Mouse (Mus musculus) adrenal gland, postnatal 25 days (tissue): ENCODE measurements around the gene Pla2g4a. TPM values are rescaled to one million over a fixed set of nuclear protein-coding genes. Genes with fewer than 3 reads are reported as not detected.
A peak's percentile ranks its signal among the peaks of the same experiment; 100 is the strongest.
"Not testable (repeated sequence)": the region's sequence is repeated elsewhere in the genome, so short reads cannot be mapped to it uniquely, and the experiment has no call there.

Source experiments
- DNase-seq: peaks from one replicate; pipeline ENCODE4 v3.0.0; 2021; ENCODE audit warnings: mixed read lengths
- total RNA-seq: library from RNA; stranded (reverse); gene quantifications from 2 replicates; pipeline ENCODE4 v1.2.3, GENCODE M21; 2021

Gene Pla2g4a
- total RNA-seq, 1 experiment from 2014 or later, result 2.9 TPM

DNA sequence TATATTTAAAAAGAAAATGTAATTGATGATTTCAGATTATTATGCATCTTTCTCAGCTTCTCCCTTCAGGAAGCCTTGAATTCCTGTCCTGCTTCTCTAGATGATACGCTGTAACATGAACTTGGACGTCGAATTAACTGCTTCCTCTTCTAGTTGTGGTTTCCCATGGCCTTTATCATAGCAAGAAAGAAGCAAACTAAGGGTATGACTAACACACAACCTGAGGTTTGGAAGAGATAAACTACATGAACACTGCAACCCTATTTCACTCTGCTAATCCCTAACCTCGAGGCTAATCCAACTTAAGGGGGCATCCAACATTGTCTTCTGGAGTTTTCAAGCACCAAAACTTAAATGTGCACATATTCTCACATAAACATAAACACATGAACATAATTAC lies 23.3 kb downstream of the Pla2g4a start:
- DNase-seq, result no peak

DNA sequence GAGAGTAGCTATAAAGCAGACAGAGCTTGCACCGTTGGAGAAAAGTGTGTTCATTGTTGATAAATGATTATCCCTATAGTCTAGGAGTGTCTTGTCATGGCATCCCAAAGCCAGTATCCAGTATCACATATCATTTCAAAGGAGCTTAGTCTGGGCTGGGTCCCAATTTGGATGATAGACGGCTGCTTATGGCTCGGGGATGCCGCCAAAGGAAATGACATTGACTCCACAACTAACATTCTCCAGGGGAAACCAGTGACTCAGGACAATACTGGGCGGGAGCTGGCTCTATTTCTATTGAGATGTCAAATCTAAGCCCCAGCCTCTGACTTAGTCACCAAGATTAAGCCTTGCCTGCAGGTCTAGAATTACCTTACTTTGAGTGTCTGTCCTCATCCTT lies 31.9 kb downstream of the Pla2g4a start:
- DNase-seq, result no peak

DNA sequence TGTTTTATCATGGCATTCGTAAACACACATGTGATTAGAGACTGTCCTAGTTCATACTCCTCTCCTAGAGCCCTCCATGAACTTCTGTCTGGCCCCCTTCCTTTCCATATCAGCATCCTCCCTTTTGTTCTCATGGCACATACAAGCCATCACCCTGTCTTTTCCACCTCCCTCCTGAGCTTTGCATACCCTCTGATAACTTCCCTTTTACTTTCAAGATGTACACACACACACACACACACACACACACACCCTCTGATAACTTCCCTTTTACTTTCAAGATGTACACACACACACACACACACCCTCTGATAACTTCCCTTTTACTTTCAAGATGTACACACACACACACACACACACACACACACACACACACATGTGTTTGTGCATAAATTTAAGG lies 37.4 kb downstream of the Pla2g4a start:
- not testable (repeated sequence) for DNase-seq

- DNase-seq, result no peak
Observed at GRCm38 (mm10) chr1:149922219-149922618, 38.9 kb downstream of the Pla2g4a start.

- DNase-seq, result no peak
Observed at GRCm38 (mm10) chr1:149921325-149921724, 39.8 kb downstream of the Pla2g4a start.

DNA sequence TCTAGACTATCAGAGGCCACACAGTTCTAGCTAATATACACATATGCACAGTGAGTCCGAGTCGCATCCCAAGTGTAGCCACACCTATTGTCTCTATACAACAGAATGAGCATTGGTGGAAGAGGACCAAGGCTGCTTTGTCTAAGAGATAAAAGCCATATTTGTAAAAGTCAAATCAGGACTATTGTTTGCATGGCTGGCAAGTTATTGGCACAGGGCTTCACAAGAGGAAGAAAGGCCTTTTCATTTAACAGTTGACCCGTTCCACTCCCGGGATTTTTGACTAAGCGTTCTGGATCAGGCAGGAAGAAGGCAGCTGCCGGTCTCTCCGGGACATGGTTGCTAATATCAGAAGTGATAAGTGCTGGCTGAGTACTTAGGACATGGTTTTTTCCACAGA lies 41.8 kb downstream of the Pla2g4a start:
- no peak for DNase-seq

- DNase-seq, result no peak
Observed at GRCm38 (mm10) chr1:149912984-149913383, 48.1 kb downstream of the Pla2g4a start.

DNA sequence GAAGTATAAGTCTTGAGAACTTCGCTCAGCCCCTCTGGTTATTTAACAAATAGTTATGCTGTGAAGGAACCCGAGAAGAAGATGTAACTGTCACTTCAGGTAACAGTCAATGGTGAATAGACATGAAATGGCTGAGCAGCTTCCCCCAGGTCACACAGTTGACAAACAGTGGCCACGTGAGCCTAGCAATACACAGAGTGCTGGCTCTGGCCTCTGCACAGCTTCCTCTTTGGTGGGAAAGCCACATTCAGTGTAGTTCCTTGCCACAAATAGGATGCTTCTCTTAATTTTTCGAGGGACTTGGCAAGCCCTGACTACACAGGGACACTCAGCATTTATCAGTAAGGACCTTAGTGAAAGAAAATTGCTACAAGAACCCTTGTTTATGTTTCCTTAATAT lies 50.0 kb downstream of the Pla2g4a start:
- no peak for DNase-seq

GRCm38 (mm10) chr1:149898001-149898625 lies 63.0 kb downstream of the Pla2g4a start:
- DNase-seq, result no peak

DNA sequence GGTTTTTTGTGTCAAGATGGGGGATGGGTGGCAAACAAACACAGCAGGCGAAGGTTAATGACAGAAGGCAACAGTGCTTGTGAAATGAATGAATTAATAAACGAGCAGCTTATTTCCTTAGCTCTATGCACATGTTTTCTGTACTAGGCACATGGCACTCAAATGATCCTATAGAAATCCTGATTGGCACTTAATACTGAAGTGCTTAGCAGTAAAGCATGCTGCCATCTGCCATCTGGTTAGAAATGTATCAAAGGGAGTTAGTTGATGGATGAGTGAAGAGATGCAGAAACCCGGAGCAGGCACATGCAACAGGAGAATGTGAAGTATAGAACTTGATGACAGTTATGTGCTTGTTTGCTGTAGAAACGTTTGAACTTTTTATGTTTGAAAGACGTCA lies 64.5 kb downstream of the Pla2g4a start:
- DNase-seq, result no peak

- DNase-seq, result no peak
Observed at GRCm38 (mm10) chr1:149894940-149895339, 66.2 kb downstream of the Pla2g4a start.

GRCm38 (mm10) chr1:149893903-149894302 lies 67.2 kb downstream of the Pla2g4a start:
- no peak for DNase-seq

DNA sequence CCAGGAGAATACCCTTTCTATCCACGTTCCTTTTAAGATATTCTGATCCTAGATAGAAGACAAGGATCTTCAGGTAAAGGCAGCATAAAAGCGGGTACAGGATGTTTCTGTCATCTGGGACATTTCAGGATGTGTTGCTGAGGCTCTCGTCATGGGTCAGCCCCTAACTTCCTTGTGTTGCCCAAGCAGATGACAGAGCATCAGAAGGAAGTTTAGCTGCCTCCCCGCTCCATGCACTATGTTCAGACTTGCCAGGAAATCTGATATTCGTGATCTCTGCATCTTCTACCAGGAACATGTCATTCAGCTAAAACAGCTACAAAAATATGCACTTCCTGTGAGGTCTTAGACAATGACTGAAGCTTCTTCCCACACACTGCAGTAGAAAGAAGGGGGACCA lies 70.0 kb downstream of the Pla2g4a start:
- DNase-seq, result no peak

DNA sequence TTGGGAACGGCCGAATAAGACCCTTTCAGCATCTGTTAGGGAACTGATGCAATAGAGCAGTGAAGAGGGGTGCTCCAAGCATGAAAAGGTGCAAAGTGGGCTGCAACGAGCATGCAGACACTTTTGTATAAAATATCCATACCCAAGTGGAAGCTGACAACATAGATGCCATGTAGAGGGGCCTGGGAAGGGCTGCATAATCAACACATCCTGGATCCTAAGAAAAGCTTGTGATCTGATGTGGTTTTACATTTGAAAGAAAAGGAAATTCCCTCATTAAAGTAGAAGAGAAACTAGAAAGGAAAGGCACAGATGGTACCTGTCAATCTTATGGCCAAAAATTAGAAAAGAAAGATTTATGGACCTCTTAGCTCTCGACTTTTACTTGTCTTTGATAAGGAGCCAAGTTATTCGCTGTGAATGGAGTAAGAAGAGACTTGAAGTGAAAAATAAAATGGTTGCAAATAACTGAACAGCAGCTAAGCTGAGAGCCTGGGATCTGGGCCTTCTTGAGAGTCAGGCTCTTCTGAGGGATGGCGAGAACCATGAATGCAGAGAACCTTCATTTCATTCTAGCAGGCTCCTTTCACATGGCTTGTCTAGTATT lies 78.6 kb downstream of the Pla2g4a start:
- DNase-seq, result no peak

GRCm38 (mm10) chr1:149878175-149878574 lies 82.9 kb downstream of the Pla2g4a start:
- DNase-seq, result no peak

DNA sequence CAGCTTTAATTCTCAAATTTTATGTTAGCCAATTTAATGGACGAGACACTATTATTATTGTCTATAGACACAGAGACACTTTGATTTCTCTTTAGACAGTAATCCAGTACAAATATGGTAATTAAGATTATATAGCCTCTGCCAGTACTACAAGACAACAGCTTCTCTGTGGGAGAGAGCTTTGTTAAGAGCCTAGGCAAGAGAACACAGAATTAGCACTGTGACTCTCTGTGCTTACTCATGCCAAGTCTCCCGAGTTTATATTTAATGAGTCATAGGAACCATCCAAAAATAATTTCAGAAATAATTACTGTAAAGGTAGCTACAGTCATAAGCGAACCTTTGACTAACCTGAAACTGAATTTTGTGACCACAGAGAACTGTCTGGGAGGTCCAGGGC lies 84.6 kb downstream of the Pla2g4a start:
- no peak for DNase-seq

DNA sequence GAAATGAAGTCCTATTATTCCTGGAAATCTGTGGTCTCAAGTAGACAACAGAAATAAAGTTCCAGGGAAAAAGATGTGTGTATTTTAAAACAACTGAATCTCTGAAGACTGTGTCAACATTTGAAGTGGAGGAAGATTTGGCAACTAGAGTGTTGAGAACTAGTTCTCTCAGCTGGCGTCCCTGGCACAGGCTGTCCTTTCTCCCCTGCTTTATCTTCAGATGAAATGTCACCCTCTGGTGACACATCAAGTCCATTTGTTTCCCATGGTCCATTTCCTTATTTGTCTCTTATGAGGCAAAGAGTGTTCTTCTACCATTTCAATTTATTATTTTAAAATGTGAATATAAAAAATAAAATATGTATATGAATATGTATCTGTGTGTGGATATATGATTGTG lies 89.5 kb downstream of the Pla2g4a start:
- peak; percentile 3 for DNase-seq

DNA sequence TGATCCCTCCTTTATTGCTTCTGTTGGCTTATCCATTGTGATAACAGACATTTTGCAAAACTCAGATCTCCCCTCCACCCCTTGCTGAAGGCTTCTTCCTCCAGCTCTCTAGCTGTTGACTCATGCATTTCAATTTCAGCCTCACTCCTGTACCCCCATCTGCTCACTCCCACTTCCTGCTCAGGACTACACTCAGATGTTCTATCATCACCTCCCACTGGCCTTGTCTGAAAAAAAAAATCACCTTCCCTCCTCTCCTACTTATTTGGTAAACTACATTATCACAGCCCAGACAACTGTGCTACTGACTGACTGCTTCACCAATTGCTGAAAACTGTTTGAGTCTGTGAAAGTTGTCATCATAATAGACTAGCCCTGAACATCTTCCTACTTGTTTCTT lies 93.8 kb downstream of the Pla2g4a start:
- no peak for DNase-seq

- no peak for DNase-seq
Observed at GRCm38 (mm10) chr1:149866202-149866601, 94.9 kb downstream of the Pla2g4a start.

GRCm38 (mm10) chr1:149862801-149863200 lies 98.3 kb downstream of the Pla2g4a start:
- DNase-seq, result peak; percentile 5

GRCm38 (mm10) chr1:149862181-149862580 lies 98.9 kb downstream of the Pla2g4a start:
- no peak for DNase-seq

- DNase-seq, result no peak
Observed at GRCm38 (mm10) chr1:149861543-149861942, 99.5 kb downstream of the Pla2g4a start.

- DNase-seq, result no peak
Observed at GRCm38 (mm10) chr1:149858734-149859133, 102.4 kb downstream of the Pla2g4a start.

- DNase-seq, result peak; percentile 75
Observed at GRCm38 (mm10) chr1:149856720-149857119, 104.4 kb downstream of the Pla2g4a start.
